Mouse (Mus musculus): ENCODE results near the gene Atp13a4.

DNA sequence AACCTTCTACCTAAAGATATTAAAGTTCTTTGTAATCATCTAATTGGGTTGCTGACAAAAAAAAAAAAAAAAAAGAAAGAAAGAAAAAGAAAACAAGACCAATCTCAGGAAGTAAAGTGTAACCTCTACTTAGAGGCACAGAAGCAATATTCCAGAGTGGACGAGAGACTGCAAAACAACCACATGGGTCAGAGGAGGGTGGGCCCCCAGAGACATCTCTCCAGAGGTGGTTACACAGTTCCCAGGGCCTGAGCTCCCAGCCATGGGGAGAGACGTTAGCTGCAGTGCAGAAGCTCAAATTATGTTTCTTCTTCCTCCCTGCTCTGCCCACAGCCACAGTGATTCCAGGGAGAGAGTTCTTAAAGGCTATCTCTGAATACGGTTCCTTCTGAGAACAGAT is 102.5 kb downstream of the Atp13a4 start:
- TF ChIP-seq POLR2A (IDR thresholded peaks at IDR 0.05; ENCODE audit: low read depth, low read length): no peak
- no peak for TF ChIP-seq CTCF (conservative IDR thresholded peaks at IDR 0.05; ENCODE audit: insufficient read depth, insufficient read length, low read depth, low read length)
